Mouse (Mus musculus): ENCODE measurements at regions not wholly inside any gene's neighbourhood (a gene's known extent, or its start where the extent isn't known, plus 50 kb on each side); places are given as distances from the start of the nearest gene placed in this dataset.
A peak's percentile ranks its signal among the peaks of the same experiment; 100 is the strongest.

DNA sequence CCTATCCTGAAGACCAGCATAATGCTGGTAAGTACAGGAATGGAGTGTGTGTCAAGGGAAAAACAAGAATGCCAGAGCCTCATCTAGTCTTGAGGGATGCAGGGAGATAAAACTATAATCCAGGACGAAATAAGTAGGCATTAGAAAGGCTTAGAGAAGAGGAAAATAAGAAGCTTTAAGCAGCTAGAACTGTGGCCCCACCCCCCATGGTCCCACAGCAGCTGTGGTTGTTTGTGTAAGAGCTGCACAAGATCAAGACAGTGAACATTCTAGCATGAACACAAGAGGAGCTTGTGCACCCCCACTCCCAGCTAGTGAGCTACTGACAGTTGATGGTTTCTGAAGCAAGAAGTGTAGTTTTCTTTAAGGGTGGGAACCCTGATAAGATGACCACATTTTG lies 315.9 kb downstream of the Tmem135 start:
- no peak for DNase-seq (ENCODE audit: low spot score in 2 of 2)

DNA sequence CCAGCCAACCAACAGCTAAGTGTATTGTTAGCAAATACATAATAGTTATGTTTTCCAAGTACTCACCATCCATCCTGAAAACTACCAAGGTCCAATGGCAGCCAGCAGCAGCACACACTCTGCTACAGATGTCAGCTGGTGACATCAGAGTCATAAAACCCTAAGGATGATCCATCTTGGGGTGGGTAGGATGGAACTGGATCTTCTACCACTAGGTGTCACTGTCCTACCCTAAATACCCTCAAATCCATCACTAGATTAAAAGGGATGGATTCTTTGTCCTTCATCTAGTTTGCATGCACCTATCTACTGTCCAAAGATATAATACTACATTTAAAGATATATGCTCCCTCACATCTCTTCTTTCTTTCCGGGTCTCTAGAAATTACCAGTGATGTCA lies 317.7 kb downstream of the Tmem135 start:
- peak in 1 of 2 experiments; percentile 11 for DNase-seq (ENCODE audit: low spot score in 2 of 2)

DNA sequence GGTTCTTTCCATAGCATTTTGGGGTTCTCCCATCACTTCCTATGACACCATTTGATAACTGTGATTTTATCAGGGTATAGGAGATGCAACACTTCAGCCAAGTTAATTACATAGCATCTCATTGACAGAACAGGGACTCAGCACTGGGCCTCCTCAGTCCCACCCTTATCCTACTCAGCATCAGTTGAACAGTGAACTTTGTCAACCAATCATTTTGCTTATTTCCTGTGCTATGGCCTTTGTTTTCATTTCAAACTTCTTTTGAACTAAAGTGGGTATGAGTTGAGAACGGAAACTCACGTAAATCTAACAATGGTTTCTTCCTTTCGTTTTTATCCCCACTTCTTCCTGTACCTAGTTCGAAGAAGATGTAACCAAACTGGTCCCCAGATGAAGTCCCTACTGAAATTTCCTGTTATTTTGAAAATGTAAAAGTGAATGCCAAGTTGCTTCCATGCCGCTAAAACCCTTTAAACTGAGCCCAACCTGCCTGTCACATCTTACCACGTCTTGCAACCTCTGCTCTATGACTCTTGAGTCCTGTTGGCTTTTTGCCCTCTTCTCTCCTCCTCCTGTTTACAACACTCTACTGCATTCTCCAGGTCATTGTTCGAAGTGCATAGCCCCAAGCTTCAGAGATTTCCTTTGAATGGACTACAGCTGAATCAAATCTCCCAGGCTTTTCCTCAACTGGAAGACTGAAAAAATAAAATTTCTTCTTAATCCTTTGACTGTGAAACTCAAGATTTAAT lies 329.9 kb downstream of the Tmem135 start:
- no peak for DNase-seq (ENCODE audit: low spot score in 2 of 2)

DNA sequence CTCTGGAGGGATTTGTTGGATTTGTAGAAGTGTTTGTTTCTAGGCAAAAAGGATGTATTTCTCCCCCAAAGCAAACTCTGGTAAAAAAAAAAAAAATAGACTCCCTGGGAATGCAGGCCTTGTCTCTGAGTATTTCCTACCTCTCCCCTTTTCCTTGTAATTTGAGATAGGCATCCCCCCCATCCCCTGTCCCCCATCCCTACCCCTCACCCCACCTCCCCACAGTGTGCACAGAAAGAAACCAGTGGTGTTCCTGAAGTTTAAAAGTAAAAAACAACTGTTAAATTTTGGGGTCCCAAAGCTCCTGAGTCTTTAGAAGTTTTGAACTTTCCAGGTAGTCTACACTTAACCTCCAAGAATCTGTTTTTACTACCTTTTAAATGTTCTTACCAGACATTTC lies 334.0 kb downstream of the Tmem135 start:
- no peak for DNase-seq (ENCODE audit: low spot score in 2 of 2)

DNA sequence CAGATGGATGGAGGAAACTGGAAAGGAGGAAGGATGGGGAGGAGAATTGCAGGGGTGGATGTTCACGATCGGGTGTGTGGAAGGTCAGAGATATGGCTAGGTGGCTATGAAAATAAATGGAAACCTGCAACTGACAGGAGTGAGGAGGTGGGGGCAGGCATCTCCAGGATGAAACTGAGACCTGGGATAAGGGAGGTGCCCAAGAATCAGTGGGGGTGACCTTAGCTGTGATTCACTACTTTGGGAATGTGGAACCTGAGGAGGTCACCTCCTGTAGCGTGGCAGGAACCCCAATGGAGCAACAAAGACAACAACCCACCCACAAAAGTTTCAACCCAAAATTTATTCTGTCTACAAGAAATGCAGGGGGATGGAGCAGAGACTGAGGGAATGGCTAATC lies 339.6 kb downstream of the Tmem135 start:
- DNase-seq (ENCODE audit: low spot score in 2 of 2) = no peak

DNA sequence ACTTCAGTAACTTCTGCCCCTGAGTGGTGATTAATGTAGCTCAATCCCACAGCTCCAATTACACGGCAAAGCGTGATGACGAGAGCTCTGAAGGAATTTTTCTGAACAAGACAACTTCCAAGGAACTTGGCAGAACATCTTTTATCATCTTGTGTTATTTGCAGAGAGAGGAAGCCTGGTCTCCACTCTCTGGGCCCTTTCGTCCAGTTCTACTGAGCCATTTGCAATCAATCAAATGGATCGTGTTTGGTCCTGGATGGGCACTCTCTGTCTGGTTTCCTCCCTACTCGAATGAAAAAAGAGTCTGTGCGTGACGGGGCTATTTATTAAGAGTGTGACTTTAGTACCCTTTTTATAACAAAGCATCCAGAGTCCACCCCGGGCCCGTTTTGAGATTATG lies 340.4 kb downstream of the Tmem135 start:
- DNase-seq (ENCODE audit: low spot score in 2 of 2) = no peak

DNA sequence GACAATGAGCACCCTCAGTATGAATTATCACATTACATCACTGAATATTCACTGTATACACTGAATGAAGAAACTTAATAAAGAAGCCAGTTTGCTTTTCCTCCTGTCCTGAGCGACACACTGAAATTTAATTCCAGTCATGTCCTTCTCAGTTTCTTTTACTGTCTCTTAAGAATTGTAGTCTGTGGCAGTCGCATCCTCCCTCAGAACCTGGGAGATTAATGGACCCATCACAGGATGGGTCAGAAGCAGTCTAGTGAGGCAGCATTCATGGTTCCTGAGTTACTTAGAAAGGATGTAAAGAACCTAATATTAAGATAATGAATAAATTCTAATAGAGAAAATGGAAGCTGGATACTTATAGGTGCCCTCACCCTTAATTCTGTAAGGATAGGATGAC lies 349.5 kb downstream of the Tmem135 start:
- no peak for DNase-seq (ENCODE audit: low spot score in 2 of 2)

DNA sequence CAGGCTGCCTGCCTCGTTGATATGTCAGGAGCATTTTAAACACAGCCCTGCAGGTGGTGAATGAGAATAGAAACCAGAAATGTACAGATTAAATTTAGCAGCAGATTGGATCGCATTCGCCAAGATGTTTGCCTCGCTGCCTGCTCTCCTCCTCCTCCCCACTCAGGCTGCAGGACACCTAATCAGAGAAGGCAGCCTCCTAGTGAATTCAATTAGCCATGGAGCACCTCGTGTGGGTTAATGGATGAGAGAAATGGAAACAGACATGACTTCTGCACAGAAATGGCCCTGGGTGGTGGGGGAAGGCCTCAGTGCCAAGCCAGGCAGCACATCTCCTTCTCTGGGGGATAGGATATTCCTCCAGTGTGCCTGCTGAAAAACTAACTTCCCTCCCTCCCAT lies 352.8 kb downstream of the Tmem135 start:
- DNase-seq (ENCODE audit: low spot score in 2 of 2) = no peak

DNA sequence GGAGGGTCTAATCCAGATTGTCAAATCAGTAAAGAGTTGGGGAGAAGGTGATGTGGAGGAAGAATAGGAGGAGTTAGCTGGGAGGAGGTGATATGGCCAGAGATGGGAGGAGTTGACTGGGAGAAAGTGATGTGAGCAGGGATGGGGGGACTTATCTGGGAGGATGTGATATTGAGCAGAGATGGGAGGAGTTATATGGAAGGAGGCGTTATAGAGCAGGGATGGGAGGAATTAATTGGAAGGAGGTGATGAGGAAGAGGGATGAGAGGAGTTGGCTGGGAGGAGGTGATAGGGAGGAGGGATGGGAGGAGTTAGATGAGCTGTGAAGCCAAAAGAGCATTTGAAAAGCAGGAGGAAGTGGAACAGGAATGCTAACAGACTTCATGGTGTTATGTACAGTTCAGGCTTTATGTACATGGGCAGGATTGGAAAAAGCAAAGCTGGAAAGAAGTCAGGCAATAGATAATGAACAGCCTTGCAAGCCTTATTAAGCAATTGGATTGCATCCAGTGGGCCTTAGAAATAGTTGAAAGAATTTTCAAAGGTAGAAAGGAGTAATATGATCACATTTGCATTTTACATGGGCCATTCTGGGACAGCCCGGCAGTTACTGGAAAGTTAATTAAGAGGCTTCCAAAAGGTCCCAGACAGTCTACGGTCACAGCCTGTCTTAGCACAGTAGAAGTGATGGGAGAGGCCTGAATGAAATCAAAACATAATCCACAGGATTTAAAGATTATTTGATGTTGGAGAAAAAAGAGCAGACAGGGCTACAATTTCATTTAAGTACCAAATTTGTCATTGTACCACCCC lies 357.4 kb downstream of the Tmem135 start:
- DNase-seq (ENCODE audit: low spot score in 2 of 2) = no peak

DNA sequence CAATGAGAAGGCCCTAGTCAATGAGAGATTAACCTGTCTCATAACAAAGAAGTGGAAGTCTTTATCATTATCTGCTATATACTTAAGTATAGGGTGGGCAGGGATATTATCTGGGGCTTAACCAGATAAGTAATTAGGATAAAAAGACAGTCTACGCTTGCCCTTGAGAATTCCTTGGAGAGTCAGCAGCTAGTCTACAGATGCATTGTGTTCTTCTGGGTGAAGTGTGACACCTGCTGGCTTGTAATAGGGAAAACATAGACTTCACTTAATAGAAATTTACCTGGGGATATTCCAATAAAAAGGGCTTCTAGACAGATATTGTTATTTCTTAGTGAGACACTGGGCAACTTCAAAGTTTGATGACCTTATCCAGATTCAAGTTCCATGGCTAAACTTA lies 361.0 kb downstream of the Tmem135 start:
- DNase-seq (ENCODE audit: low spot score in 2 of 2) = no peak

DNA sequence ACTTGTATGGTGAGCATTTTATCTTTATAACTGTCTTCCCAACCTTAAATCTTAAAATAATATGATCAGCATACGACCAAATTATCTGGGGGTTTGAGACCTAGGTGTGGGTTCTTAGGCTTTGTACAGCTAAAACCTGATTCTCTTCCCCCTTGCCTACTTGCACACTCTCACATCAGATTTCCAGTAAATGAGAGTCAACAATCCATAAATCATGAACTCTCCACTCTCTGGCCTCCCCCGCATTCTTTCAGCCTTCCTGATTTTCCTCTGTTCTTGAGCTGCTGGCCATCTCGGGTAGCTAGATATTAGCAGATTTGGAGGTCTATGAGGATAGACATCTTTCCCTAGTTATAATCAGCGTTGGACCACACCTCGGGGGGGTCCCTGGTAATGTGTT lies 362.7 kb downstream of the Tmem135 start:
- DNase-seq (ENCODE audit: low spot score in 2 of 2) = no peak

DNA sequence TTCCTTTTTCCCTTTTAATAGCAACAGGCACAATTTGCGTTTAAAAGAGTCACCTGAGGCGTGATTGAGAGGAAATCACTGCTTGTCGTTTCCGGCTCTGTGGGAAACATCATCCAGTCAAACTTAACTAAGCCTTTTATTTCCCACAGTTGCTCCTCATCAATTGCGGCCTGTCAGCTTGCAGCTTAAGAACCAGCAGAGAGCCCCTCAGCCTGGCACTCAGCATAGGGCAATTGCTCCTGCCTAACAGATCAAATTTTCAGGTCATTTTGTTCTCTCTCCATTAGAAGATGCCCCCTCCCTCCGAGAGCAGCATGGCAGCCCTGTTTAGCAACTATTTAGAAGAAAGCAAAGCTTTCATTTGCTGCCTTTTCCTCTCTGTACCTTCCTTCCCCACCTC lies 363.9 kb downstream of the Tmem135 start:
- no peak for DNase-seq (ENCODE audit: low spot score in 2 of 2)

DNA sequence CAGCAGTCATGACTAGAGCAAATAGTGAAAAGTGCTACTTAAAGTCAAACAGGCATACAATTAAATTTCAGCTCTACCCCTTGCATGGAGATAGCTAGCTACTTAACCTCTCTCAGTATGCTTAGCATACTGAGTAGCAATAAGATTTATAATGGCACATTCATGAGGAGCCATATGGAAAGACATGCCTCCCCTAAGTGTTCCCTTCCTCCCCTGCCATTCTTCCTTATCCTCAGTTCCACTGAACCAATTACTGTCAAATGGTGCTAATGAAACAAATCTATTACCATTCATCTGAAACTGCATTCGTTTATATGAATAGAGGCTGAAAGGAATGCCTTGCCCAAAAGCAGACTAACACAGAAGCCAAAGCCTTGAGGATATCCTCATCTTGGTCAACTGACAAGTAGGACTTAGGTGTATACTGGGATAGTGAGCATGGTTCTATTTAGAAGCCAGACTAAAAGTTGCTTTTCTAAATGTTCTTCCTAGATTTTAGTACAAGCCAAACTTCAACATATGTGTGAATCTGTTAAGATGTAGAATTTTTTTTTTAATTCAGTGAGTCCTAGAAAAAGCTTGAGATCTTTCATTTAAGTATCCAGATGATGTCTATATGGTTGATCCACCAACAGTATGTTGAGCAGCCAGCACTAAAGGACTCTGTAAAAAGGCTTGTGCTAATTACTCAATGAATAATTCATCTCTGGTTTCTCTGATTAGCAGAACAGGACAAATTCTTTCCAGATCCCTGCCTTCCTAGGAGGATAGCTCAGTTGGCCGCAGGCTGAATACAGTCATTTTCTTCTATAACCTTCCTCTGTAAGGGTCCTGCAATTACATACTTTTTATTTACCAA lies 368.7 kb downstream of the Tmem135 start:
- DNase-seq (ENCODE audit: low spot score in 2 of 2) = no peak

DNA sequence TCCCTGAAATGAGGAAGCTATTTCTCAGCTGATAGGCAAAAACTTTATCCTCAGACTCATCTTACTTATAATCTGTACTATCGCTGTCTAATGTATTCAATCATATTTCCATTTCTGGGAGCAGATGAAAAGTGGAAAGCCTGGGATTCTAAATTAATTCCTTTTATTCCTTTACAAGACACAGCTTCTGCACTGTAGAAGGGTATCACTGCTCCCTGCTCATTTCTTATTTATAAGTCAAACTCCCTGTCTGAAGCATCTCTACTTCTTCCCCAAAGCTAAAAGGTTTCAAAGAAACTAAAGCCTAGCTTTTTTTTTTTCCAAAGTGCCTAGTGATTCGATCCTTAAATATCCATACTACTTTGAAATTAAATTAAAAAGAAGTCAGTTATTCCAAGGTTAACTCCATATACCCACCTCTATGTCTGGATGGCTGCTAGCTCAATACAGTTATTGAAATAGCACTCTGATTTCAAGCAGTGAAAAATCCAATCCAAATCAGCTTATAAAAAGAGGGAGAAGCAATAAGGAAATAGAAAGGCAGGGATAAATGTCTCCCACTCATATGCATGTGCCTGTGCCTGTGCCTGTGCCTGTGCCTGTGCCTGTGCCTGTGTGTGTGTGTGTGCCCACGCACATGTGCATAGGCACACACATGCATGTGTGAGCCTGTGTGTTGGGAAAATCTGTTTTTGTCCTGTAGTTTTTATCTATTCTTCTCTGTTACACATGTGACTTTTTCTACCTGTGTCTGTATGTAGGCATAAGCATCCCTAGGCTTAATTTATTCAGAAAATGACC lies 380.6 kb downstream of the Tmem135 start:
- no peak for DNase-seq (ENCODE audit: low spot score in 2 of 2)

DNA sequence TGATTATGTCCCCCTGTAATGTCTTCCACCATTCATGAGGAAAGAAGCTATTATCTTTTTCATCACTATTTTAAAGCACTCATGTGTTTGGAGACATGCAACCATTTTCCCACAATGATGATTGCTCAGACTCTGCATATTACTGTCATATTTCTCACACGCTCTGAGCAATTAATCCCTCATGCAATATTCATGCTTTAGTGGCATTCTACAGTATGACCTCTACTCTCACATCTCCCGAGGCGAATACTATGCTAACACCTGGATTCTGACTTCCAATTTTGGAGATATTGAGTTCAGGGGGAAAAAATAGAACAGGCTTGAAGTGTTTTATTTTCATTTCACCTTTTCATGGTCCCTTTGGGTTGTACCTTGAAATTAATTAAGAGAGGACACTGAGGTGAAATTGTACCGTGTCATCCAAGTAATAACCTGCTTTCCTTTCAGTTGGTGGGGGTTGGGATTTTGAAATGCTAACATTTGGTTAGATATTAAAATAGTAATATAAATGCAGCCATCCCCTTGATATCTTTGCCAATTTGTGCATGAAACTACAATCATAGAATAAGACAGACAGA lies 405.1 kb downstream of the Tmem135 start:
- DNase-seq (ENCODE audit: low spot score in 2 of 2) = no peak

DNA sequence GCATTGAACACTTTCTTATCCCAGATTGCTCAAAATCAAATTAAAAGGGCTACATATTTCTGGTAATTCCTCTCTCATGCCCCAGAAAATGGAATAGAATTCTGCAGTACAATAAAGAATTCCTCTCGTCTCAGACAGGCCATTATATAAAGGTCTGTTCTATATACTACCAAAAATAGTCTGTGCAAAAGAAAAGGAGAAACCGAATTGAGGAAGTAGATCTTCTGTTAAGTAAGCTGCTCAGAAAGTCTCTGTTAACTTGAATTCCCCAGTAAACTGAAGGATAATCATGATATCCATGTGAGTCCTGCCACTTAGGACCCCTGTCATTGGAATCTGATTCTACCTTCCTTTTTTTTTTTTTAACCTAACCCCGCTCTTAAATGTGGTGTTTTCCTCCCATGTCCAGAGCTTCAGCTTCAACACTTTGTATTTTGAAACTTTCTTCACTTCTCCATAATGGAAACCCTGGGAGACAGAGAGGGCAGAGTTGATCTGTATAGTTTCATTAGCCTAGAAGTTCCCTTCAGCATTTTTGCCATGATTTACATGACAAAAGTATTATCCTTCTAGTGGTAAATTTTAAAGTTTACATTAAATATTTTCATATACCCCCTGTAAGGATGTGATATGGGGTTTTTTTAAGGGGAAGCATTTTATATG lies 406.1 kb downstream of the Tmem135 start:
- DNase-seq (ENCODE audit: low spot score in 2 of 2) = no peak

DNA sequence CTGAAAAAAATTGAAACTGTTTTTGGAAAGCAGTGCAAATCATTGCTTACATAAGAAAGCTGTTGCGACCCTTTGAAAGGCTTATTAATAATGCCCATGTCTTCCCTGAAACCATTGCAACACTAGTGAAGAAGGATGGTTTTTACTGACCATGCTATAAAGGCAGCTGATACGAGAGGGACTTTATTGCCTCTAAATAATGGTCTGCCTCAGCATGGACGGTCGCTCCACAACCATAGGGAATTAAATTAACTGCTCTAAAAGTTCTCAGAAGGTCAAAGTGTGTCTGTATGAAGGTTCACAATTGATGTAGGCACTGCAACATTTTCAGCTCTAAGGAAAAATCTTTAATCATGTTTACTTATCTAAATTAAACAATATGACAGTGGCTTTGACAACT lies 429.6 kb downstream of the Tmem135 start:
- DNase-seq (ENCODE audit: low spot score in 2 of 2) = no peak

DNA sequence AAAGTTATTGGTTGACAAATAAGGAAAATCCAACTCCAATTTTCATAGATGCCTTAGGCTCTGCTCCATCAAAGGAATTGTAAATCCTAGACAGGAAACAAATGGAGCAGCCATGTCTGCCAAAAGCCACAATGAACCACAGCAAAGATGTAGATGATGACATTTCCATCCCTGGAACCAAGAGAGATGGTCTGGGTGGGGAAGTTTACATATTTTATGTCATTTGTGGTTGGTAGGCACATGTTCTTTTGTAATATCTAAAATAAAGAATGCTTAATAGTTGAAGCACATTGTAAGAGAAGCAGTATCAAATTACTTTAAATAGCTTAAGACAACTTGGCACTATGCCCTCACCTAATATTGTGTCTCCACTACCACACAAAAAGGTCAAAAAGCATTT lies 443.2 kb downstream of the Tmem135 start:
- DNase-seq (ENCODE audit: low spot score in 2 of 2) = no peak

DNA sequence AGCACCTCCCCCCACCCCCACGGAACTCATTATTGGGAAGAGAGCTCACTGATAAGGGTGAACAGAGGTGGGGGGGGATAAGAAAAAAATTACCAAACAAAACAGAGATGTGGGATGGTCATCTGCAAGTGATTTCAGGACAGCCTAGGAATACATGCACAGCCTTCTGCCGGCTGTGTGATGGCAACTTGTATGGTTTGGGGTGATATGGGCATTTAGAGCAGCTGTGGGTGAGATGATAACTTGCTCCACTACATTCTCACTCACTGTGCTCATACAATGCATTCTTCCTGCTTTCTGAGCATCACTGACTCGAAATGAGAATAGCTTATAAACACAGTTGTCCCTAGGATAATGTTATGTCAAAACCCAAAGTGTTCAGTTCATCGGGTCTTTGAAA lies 443.8 kb downstream of the Tmem135 start:
- DNase-seq (ENCODE audit: low spot score in 2 of 2) = no peak

Data from gastrocnemius, adult 8-10 months (tissue).